Mouse (Mus musculus) CH12.LX (cell line): ENCODE data around the gene 1600002K03Rik. TPM values are rescaled to one million over a fixed set of nuclear protein-coding genes. Genes with fewer than 3 reads are reported as not detected.

Source experiments
- DNase-seq: peaks from one replicate; pipeline ENCODE4 v3.0.0-alpha.2; 2013; ENCODE audit errors: extremely low read depth
- H3K27ac ChIP-seq: 2 replicates; pipeline ENCODE4 v1.5.1; 2012; ENCODE audit warnings: low read depth, mild to moderate bottlenecking, control low read depth, moderate library complexity; ENCODE audit not compliant: insufficient read depth
- H3K27me3 ChIP-seq: replicated peaks from 2 replicates; pipeline ENCODE3; 2012; ENCODE audit warnings: inconsistent platforms
- H3K36me3 ChIP-seq, 2 experiments: replicated peaks in 1 of 2; 2 replicates each; pipeline versions ENCODE3 to v1.6.1; 2012; ENCODE audit warnings: inconsistent platforms in 1 of 2, low read length in 1 of 2, mild to moderate bottlenecking in 1 of 2, mixed read lengths in 1 of 2, moderate library complexity in 1 of 2; ENCODE audit not compliant: control insufficient read depth in 1 of 2, insufficient read depth in 1 of 2
- H3K4me1 ChIP-seq, 2 experiments: 2 replicates each; pipeline ENCODE4 v1.6.1; 2012; ENCODE audit warnings: inconsistent platforms in 1 of 2, moderate library complexity in 1 of 2; ENCODE audit not compliant: insufficient read depth in 2 of 2, control insufficient read depth in 1 of 2
- H3K4me2 ChIP-seq: 2 replicates; pipeline ENCODE4 v1.6.1; 2012; ENCODE audit warnings: low read depth, mild to moderate bottlenecking, control low read depth; ENCODE audit not compliant: poor library complexity, insufficient read depth, severe bottlenecking
- H3K4me3 ChIP-seq, 3 experiments: fragments of 150-350 bp in 1 of 3; sonication (generic) in 1 of 3; replicated peaks in 1 of 3; 2 replicates each; pipeline versions ENCODE3 to v1.5.1; 2011 to 2012; ENCODE audit warnings: low read depth in 2 of 3, low read length in 2 of 3, mild to moderate bottlenecking in 2 of 3, moderate library complexity in 2 of 3, control low read depth in 1 of 3, improper control_type of control experiment in 1 of 3, inconsistent platforms in 1 of 3, mixed read lengths in 1 of 3; ENCODE audit not compliant: poor library complexity in 1 of 3
- H3K79me2 ChIP-seq: replicated peaks from 2 replicates; pipeline ENCODE4 v1.6.1; 2012; ENCODE audit warnings: mild to moderate bottlenecking, moderate library complexity; ENCODE audit not compliant: control insufficient read depth, poor library complexity, insufficient read depth, severe bottlenecking; ENCODE audit errors: extremely low read depth
- H3K9ac ChIP-seq: 2 replicates; pipeline ENCODE4 v1.6.1; 2012; ENCODE audit warnings: low read depth, mild to moderate bottlenecking, control low read depth, moderate library complexity; ENCODE audit not compliant: insufficient read depth
- H3K9me3 ChIP-seq: replicated peaks from 2 replicates; pipeline ENCODE3; 2012; ENCODE audit warnings: low read length, inconsistent platforms, mixed read lengths
- BHLHE40 ChIP-seq: IDR thresholded peaks from 2 replicates; pipeline ENCODE4 v1.6.1; 2011; ENCODE audit warnings: mild to moderate bottlenecking, low read depth, low read length, improper control_type of control experiment
- CHD1 ChIP-seq: IDR thresholded peaks from 2 replicates; pipeline ENCODE4 v1.6.1; 2012; ENCODE audit warnings: low read depth, low read length, improper control_type of control experiment, inconsistent platforms
- CTCF ChIP-seq, 2 experiments: IDR thresholded peaks in 1 of 2; conservative IDR thresholded peaks in 1 of 2; 2 replicates each; pipeline ENCODE4 v1.5.1; 2011 to 2012; ENCODE audit warnings: low read depth in 2 of 2, low read length in 2 of 2, improper control_type of control experiment in 1 of 2, inconsistent platforms in 1 of 2, mild to moderate bottlenecking in 1 of 2, moderate library complexity in 1 of 2
- ELF1 ChIP-seq: IDR thresholded peaks from 2 replicates; pipeline ENCODE4 v1.6.1; 2014; ENCODE audit warnings: low read depth, mild to moderate bottlenecking, inconsistent platforms, low read length, improper control_type of control experiment
- ETS1 ChIP-seq: conservative IDR thresholded peaks from 2 replicates; pipeline ENCODE4 v1.6.1; 2012; ENCODE audit warnings: low read depth, mild to moderate bottlenecking, inconsistent platforms, low read length, improper control_type of control experiment, moderate library complexity
- IRF4 ChIP-seq: IDR thresholded peaks from 2 replicates; pipeline ENCODE4 v1.6.1; 2014; ENCODE audit warnings: low read depth, mild to moderate bottlenecking, inconsistent platforms, low read length, improper control_type of control experiment
- JUN ChIP-seq: IDR thresholded peaks from 2 replicates; pipeline ENCODE4 v1.6.1; 2011; ENCODE audit warnings: low read depth, mild to moderate bottlenecking, low read length, improper control_type of control experiment, moderate library complexity; ENCODE audit not compliant: insufficient read depth
- JUND ChIP-seq: conservative IDR thresholded peaks from 2 replicates; pipeline ENCODE4 v1.6.1; 2011; ENCODE audit warnings: low read depth, low read length, improper control_type of control experiment
- MAFK ChIP-seq: IDR thresholded peaks from 2 replicates; pipeline ENCODE4 v1.6.1; 2011; ENCODE audit warnings: low read length, improper control_type of control experiment; ENCODE audit not compliant: insufficient replicate concordance
- MAZ ChIP-seq: IDR thresholded peaks from 2 replicates; pipeline ENCODE4 v1.6.1; 2012; ENCODE audit warnings: low read depth, mild to moderate bottlenecking, inconsistent platforms, low read length, improper control_type of control experiment, moderate library complexity
- MEF2A ChIP-seq: IDR thresholded peaks from 2 replicates; pipeline ENCODE4 v1.6.1; 2014; ENCODE audit warnings: low read depth, mild to moderate bottlenecking, inconsistent platforms, low read length, improper control_type of control experiment, borderline replicate concordance
- MXI1 ChIP-seq: IDR thresholded peaks from 2 replicates; pipeline ENCODE4 v1.6.1; 2011; ENCODE audit warnings: mild to moderate bottlenecking, low read depth, low read length, improper control_type of control experiment
- MYC ChIP-seq: IDR thresholded peaks from 2 replicates; pipeline ENCODE4 v1.6.1; 2011; ENCODE audit warnings: low read depth, mild to moderate bottlenecking, improper control_type of control experiment, low read length
- NELFE ChIP-seq: IDR thresholded peaks from 2 replicates; pipeline ENCODE4 v1.6.1; 2011; ENCODE audit warnings: low read depth, low read length, improper control_type of control experiment
- NRF1 ChIP-seq: IDR thresholded peaks from 2 replicates; pipeline ENCODE4 v1.6.1; 2014; ENCODE audit warnings: low read depth, mild to moderate bottlenecking, inconsistent platforms, low read length, improper control_type of control experiment, moderate library complexity
- RAD21 ChIP-seq: IDR thresholded peaks from 2 replicates; pipeline ENCODE4 v1.6.1; 2011; ENCODE audit warnings: low read depth, mild to moderate bottlenecking, low read length, improper control_type of control experiment, moderate library complexity
- RCOR1 ChIP-seq: conservative IDR thresholded peaks from 2 replicates; pipeline ENCODE4 v1.6.1; 2012; ENCODE audit warnings: low read depth, mild to moderate bottlenecking, inconsistent platforms, low read length, improper control_type of control experiment
- SIN3A ChIP-seq: IDR thresholded peaks from 2 replicates; pipeline ENCODE4 v1.6.1; 2012; ENCODE audit warnings: low read length, improper control_type of control experiment, inconsistent platforms
- SMC3 ChIP-seq: IDR thresholded peaks from 2 replicates; pipeline ENCODE4 v1.6.1; 2011; ENCODE audit warnings: low read depth, low read length, improper control_type of control experiment
- TCF12 ChIP-seq: IDR thresholded peaks from 2 replicates; pipeline ENCODE4 v1.6.1; 2014; ENCODE audit warnings: low read depth, mild to moderate bottlenecking, inconsistent platforms, low read length, improper control_type of control experiment
- UBTF ChIP-seq: IDR thresholded peaks from 2 replicates; pipeline ENCODE4 v1.6.1; 2012; ENCODE audit warnings: low read depth, mild to moderate bottlenecking, inconsistent platforms, low read length, improper control_type of control experiment, moderate library complexity
- USF2 ChIP-seq: conservative IDR thresholded peaks from 2 replicates; pipeline ENCODE4 v1.6.1; 2011; ENCODE audit warnings: low read depth, low read length, improper control_type of control experiment
- ZMIZ1 ChIP-seq: IDR thresholded peaks from 2 replicates; pipeline ENCODE4 v1.6.1; 2012; ENCODE audit warnings: low read depth, mild to moderate bottlenecking, inconsistent platforms, low read length, improper control_type of control experiment
- ZNF384 ChIP-seq: IDR thresholded peaks from 2 replicates; pipeline ENCODE4 v1.6.1; 2012; ENCODE audit warnings: low read depth, low read length, improper control_type of control experiment, inconsistent platforms
- dilution Hi-C: fragments of 300-500 bp; cut with MboI; formaldehyde crosslinking; loops from 2 replicates; pipeline ENCODE4 v1.14.3; 2020; ENCODE audit warnings: low sequenced_read_pairs; ENCODE audit not compliant: extremely low pct_unique_long_range_greater_than_20kb, extremely low pct_ligation_motif_present
- in situ Hi-C: fragments of 300-500 bp; cut with MboI; formaldehyde crosslinking; loops from 3 replicates; pipeline ENCODE4 v1.14.3; 2019; ENCODE audit warnings: low sequenced_read_pairs, low pct_ligation_motif_present, low pct_unique_long_range_greater_than_20kb, mixed read lengths
- polyA plus RNA-seq: library from polyadenylated mRNA; unstranded; fragments of >175 nt; gene quantifications from 2 replicates; pipeline ENCODE4 v1.2.1, GENCODE M21; 2012; ENCODE audit warnings: low read depth; ENCODE audit not compliant: insufficient read length
- total RNA-seq, 2 experiments: library from RNA; depleted of rRNA; stranded (reverse); fragments of 300-350 nt in 1 of 2; fragments of >200 nt in 1 of 2; gene quantifications; 2 replicates each; pipeline ENCODE4 v1.2.3; 2012 to 2014

The 1600002K03Rik gene
- total and polyA plus RNA-seq, 3 experiments, result 19.3 to 40.2 (median 30.5) TPM

DNA sequence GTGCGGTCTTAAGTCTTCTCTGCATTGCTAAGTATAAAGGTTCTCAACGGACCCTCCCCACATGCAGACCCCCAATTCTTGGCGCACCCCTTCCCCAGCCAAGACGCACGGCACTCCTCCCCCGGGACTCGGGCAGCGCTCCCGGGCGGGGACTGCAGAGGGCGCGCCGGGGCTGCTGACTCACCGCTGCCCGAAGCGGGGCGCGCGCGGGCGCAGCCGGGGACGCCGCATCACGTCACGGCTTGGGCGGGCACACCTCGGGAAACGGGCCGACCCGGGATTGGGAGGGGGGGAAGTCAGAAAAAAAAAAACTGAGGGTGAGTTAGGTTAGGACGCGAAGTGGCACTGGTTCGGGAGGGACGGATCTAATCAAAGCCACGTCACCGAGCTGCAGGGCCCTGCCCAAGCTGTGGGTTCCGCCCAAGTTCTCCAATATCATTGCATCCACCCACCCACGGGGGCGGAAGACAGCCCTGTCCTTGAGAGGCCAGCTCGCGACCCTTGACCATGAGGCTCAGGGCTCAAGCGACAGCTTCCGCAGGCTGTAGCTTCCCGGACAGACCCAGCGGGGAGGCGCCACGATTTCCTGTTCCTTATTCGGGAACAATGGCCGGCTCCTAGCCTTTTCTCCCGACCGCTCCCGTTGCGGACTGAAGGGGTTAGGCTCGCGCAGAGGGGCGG is 24.0 kb upstream of the 1600002K03Rik start:
- no peaks in the 10 kb centered on the region for H3K9me3 ChIP-seq
- H3K4me1 ChIP-seq, result peaks cover 33 to 50% of the 10 kb centered on the region in 2 experiments
- peaks cover 35 to 49% of the 10 kb centered on the region in 2 experiments for H3K36me3 ChIP-seq
- peak; percentile 77 for DNase-seq
- peak overlapping the region; percentile 63; the same call in 1 of the 2 replicates for H3K4me2 ChIP-seq
- H3K27me3 ChIP-seq, result no peaks in the 10 kb centered on the region
- in situ Hi-C loops, result no loop called here
- H3K9ac ChIP-seq, result peak overlapping the region; percentile 64
- peak overlapping the region; percentile 58 for H3K27ac ChIP-seq
- H3K4me3 ChIP-seq, result peak overlapping the region; percentile 78 to 91 (median 81)
- H3K79me2 ChIP-seq, result peaks cover 16% of the 10 kb centered on the region
- TF ChIP-seq ZNF384 (peak; percentile 83), NRF1 (peak; percentile 70), ETS1 (peak; percentile 28), CHD1 (no peak), RCOR1 (no peak), MAFK (peak; percentile 26; the same call in 1 of the 2 replicates), BHLHE40 (peak; percentile 53; the same call in 1 of the 2 replicates), RAD21 (peak; percentile 58), JUND (no peak), NELFE (no peak; the same call in 1 of the 2 replicates), MAZ (peak; percentile 75; the same call in 1 of the 2 replicates), ELF1 (peak; percentile 57), UBTF (0 out of 2 replicates have a peak, but pooled peaks have one; percentile 49), JUN (no peak), TCF12 (peak; percentile 52), MYC (no peak), USF2 (no peak), SMC3 (peak; percentile 90), MEF2A (no peak), ZMIZ1 (no peak; the same call in 1 of the 2 replicates), CTCF (conservative IDR thresholded peaks at IDR 0.05 in 1 of 2, IDR thresholded peaks at IDR 0.05 in 1 of 2; ENCODE audit: low read depth in 2 of 2, low read length in 2 of 2) (peak in 1 of 2 experiments; percentile 99; a peak in 2 of 4 replicates), IRF4 (peak; percentile 68), MXI1 (peak; percentile 7), SIN3A (peak; percentile 73)
- TF ChIP-seq, all 38 proteins: peak for 15
- dilution Hi-C loops, result no loop called here
